Mouse (Mus musculus) hindbrain, embryonic 13.5 days (tissue): ENCODE data around the gene Cdk17. TPM values are rescaled to one million over a fixed set of nuclear protein-coding genes. Genes with fewer than 3 reads are reported as not detected.
"Not testable (repeated sequence)": the region's sequence is repeated elsewhere in the genome, so short reads cannot be mapped to it uniquely, and the experiment has no call there.

Source experiments
- ATAC-seq: fragments of 200-750 bp; cut with Nextera tagmentation; 2 replicates; pipeline ENCODE4 v1.8.0; 2017; ENCODE audit warnings: moderate TSS enrichment; ENCODE audit not compliant: low FRiP score
- H3K27ac ChIP-seq: fragments of 300-500 bp; sonication (generic); 2 replicates; pipeline ENCODE4 v1.5.1; 2015; ENCODE audit warnings: inconsistent platforms, mild to moderate bottlenecking, moderate library complexity
- H3K27me3 ChIP-seq: fragments of 300-500 bp; sonication (generic); 2 replicates; pipeline ENCODE4 v1.6.1; 2015; ENCODE audit warnings: mild to moderate bottlenecking, inconsistent platforms
- H3K36me3 ChIP-seq: fragments of 300-500 bp; sonication (generic); 2 replicates; pipeline ENCODE4 v1.6.1; 2015; ENCODE audit warnings: mild to moderate bottlenecking, inconsistent platforms
- H3K4me1 ChIP-seq: fragments of 300-500 bp; sonication (generic); replicated peaks from 2 replicates; pipeline ENCODE4 v1.6.1; 2015; ENCODE audit warnings: inconsistent platforms
- H3K4me2 ChIP-seq: fragments of 300-500 bp; sonication (generic); 2 replicates; pipeline ENCODE4 v1.6.1; 2015; ENCODE audit warnings: inconsistent platforms, mild to moderate bottlenecking, moderate library complexity
- H3K4me3 ChIP-seq: fragments of 300-500 bp; sonication (generic); 2 replicates; pipeline ENCODE4 v1.5.1; 2015; ENCODE audit warnings: mild to moderate bottlenecking, inconsistent platforms
- H3K9ac ChIP-seq: fragments of 300-500 bp; sonication (generic); 2 replicates; pipeline ENCODE4 v1.6.1; 2015; ENCODE audit warnings: mild to moderate bottlenecking, inconsistent platforms
- H3K9me3 ChIP-seq: fragments of 300-500 bp; sonication (generic); 2 replicates; pipeline ENCODE4 v1.6.1; 2016; ENCODE audit warnings: inconsistent platforms
- WGBS: fragments of 180-500 bp; shearing (Covaris S2); methylation state at CpG from one replicate; pipeline ENCODE4 v1.1.7; 2015; 5-methylcytosine and 5-hydroxymethylcytosine counted together
- polyA plus RNA-seq: library from polyadenylated mRNA; unstranded; fragments of >200 nt; fragmentation: Nextera tagmentation; extraction: Ambion mirVana; gene quantifications from 2 replicates; pipeline ENCODE4 v1.2.1, GENCODE M21; 2015

The Cdk17 gene
- polyA plus RNA-seq, 1 experiment from 2014 or later, result 47.8 TPM

GRCm38 (mm10) chr10:93145088-93145487 lies 15.6 kb upstream of the Cdk17 start:
- WGBS, result 94% methylated on average over 10 of the region's 10 CpGs
- no peaks in the 10 kb centered on the region for H3K9me3 ChIP-seq

GRCm38 (mm10) chr10:93146601-93147000 lies 14.1 kb upstream of the Cdk17 start:
- Histone ChIP-seq H3K27ac (no peak overlapping the region), H3K4me1 (peaks cover 11% of the 10 kb centered on the region; the same call in 1 of the 2 replicates), H3K9me3 (no peaks in the 10 kb centered on the region), H3K27me3 (no peaks in the 10 kb centered on the region), H3K36me3 (no peaks in the 10 kb centered on the region), H3K9ac (no peak overlapping the region), H3K4me2 (no peak overlapping the region), H3K4me3 (no peak overlapping the region)
- no peak for ATAC-seq
- WGBS, result 86% methylated on average over 4 of the region's 4 CpGs

More at GRCm38 (mm10) chr10:93145088-93145487, 15.6 kb upstream of the Cdk17 start:
- Histone ChIP-seq H3K9ac (no peak overlapping the region), H3K4me3 (no peak overlapping the region), H3K27me3 (no peaks in the 10 kb centered on the region), H3K4me2 (no peak overlapping the region), H3K27ac (no peak overlapping the region), H3K36me3 (no peaks in the 10 kb centered on the region), H3K4me1 (peaks cover 11% of the 10 kb centered on the region; the same call in 1 of the 2 replicates)
- ATAC-seq, result no peak

GRCm38 (mm10) chr10:93147691-93148090 lies 13.0 kb upstream of the Cdk17 start:
- H3K9me3 ChIP-seq, result no peaks in the 10 kb centered on the region
- H3K4me1 ChIP-seq, result peaks cover 8% of the 10 kb centered on the region; the same call in 1 of the 2 replicates
- ATAC-seq, result no peak
- H3K27me3 ChIP-seq, result no peaks in the 10 kb centered on the region
- H3K4me3 ChIP-seq, result no peak overlapping the region
- no peaks in the 10 kb centered on the region for H3K36me3 ChIP-seq
- WGBS, result 94% methylated on average over 6 of the region's 6 CpGs
- no peak overlapping the region for H3K9ac ChIP-seq
- H3K4me2 ChIP-seq, result no peak overlapping the region
- no peak overlapping the region for H3K27ac ChIP-seq

- Histone ChIP-seq H3K27ac (no peak overlapping the region), H3K27me3 (no peaks in the 10 kb centered on the region), H3K4me3 (no peak overlapping the region), H3K9me3 (no peaks in the 10 kb centered on the region), H3K36me3 (no peaks in the 10 kb centered on the region), H3K4me2 (no peak overlapping the region), H3K9ac (no peak overlapping the region), H3K4me1 (no peaks in the 10 kb centered on the region)
- WGBS, result 61% methylated on average over 1 of the region's 2 CpGs
- ATAC-seq, result no peak
Measured at GRCm38 (mm10) chr10:93149597-93149996, 11.1 kb upstream of the Cdk17 start.

GRCm38 (mm10) chr10:93151775-93152174 lies 8.9 kb upstream of the Cdk17 start:
- Histone ChIP-seq H3K4me1 (no peaks in the 10 kb centered on the region), H3K36me3 (no peaks in the 10 kb centered on the region), H3K9me3 (no peaks in the 10 kb centered on the region), H3K9ac (no peak overlapping the region), H3K27me3 (no peaks in the 10 kb centered on the region), H3K27ac (no peak overlapping the region), H3K4me3 (no peak overlapping the region), H3K4me2 (no peak overlapping the region)
- no peak for ATAC-seq
- 82% methylated on average over 6 of the region's 6 CpGs for WGBS

GRCm38 (mm10) chr10:93152698-93153097 lies 8.0 kb upstream of the Cdk17 start:
- no peak for ATAC-seq

GRCm38 (mm10) chr10:93153404-93153803 lies 7.3 kb upstream of the Cdk17 start:
- H3K4me1 ChIP-seq, H3K9ac ChIP-seq, H3K36me3 ChIP-seq, H3K4me2 ChIP-seq, H3K4me3 ChIP-seq, ATAC-seq, H3K27ac ChIP-seq, H3K9me3 ChIP-seq, H3K27me3 ChIP-seq: not testable (repeated sequence)
- WGBS, result 100% methylated on average over 2 of the region's 2 CpGs

More at GRCm38 (mm10) chr10:93152698-93153097, 8.0 kb upstream of the Cdk17 start:
- H3K27ac ChIP-seq, result no peak overlapping the region
- no peaks in the 10 kb centered on the region for H3K4me1 ChIP-seq
- H3K9me3 ChIP-seq, result no peaks in the 10 kb centered on the region
- H3K4me2 ChIP-seq, result no peak overlapping the region
- H3K27me3 ChIP-seq, result no peaks in the 10 kb centered on the region
- 84% methylated on average over 5 of the region's 5 CpGs for WGBS
- H3K9ac ChIP-seq, result no peak overlapping the region
- H3K4me3 ChIP-seq, result no peak overlapping the region
- no peaks in the 10 kb centered on the region for H3K36me3 ChIP-seq

- Histone ChIP-seq H3K4me3 (peak overlapping the region; percentile 97), H3K27me3 (no peaks in the 10 kb centered on the region), H3K9me3 (no peaks in the 10 kb centered on the region), H3K4me2 (peak overlapping the region; percentile 56), H3K9ac (peak overlapping the region; percentile 40; the same call in 1 of the 2 replicates), H3K27ac (peak overlapping the region; percentile 99), H3K4me1 (peaks cover 20% of the 10 kb centered on the region), H3K36me3 (no peaks in the 10 kb centered on the region)
- peak; percentile 76 for ATAC-seq
- WGBS, result 27% methylated on average over 17 of the region's 17 CpGs
Measured at GRCm38 (mm10) chr10:93159651-93160496, 801 bp upstream of the Cdk17 start.

- Histone ChIP-seq H3K36me3 (no peaks in the 10 kb centered on the region), H3K4me3 (peak overlapping the region; percentile 97), H3K9ac (peak overlapping the region; percentile 99), H3K9me3 (no peaks in the 10 kb centered on the region), H3K4me1 (peaks cover 26% of the 10 kb centered on the region), H3K4me2 (peak overlapping the region; percentile 76), H3K27me3 (no peaks in the 10 kb centered on the region), H3K27ac (peak overlapping the region; percentile 99)
- peak; percentile 89 for ATAC-seq
- WGBS, result 0% methylated on average over 26 of the region's 26 CpGs
Measured at GRCm38 (mm10) chr10:93160497-93160806, 223 bp upstream of the Cdk17 start.

GRCm38 (mm10) chr10:93161511-93162275 lies 1.0 kb downstream of the Cdk17 start:
- Histone ChIP-seq H3K27me3 (no peaks in the 10 kb centered on the region), H3K4me1 (peaks cover 38% of the 10 kb centered on the region), H3K27ac (peak overlapping the region; percentile 99), H3K9me3 (no peaks in the 10 kb centered on the region), H3K4me3 (peak overlapping the region; percentile 97), H3K4me2 (peak overlapping the region; percentile 76), H3K36me3 (no peaks in the 10 kb centered on the region), H3K9ac (peak overlapping the region; percentile 99)
- 1% methylated on average over 25 of the region's 33 CpGs for WGBS
- ATAC-seq, result peak; percentile 57

GRCm38 (mm10) chr10:93162276-93162971 lies 1.7 kb downstream of the Cdk17 start:
- Histone ChIP-seq H3K36me3 (no peaks in the 10 kb centered on the region), H3K27ac (peak overlapping the region; percentile 99), H3K4me1 (peaks cover 41% of the 10 kb centered on the region), H3K4me3 (peak overlapping the region; percentile 97), H3K9me3 (no peaks in the 10 kb centered on the region), H3K4me2 (peak overlapping the region; percentile 76), H3K27me3 (no peaks in the 10 kb centered on the region), H3K9ac (peak overlapping the region; percentile 99)
- 7% methylated on average over 11 of the region's 11 CpGs for WGBS
- ATAC-seq, result no peak
